Mouse (Mus musculus) brain, embryonic 14.5 days (tissue): ENCODE results near the gene A130010J15Rik. TPM values are rescaled to one million over a fixed set of nuclear protein-coding genes. Genes with fewer than 3 reads are reported as not detected.
A peak's percentile ranks its signal among the peaks of the same experiment; 100 is the strongest.

Experiments used
- DNase-seq: peaks from one replicate; pipeline ENCODE4 v3.0.0-alpha.2; 2011; ENCODE audit warnings: low read depth
- CTCF ChIP-seq: fragments of 200-500 bp; IDR thresholded peaks from 2 replicates; pipeline ENCODE4 v1.5.1; 2012; ENCODE audit warnings: inconsistent platforms, mild to moderate bottlenecking, moderate library complexity, borderline replicate concordance; ENCODE audit not compliant: insufficient read depth, insufficient read length; ENCODE audit errors: extremely low read depth
- POLR2A ChIP-seq: fragments of 200-500 bp; IDR thresholded peaks from 2 replicates; pipeline ENCODE4 v1.6.1; 2012; ENCODE audit warnings: mild to moderate bottlenecking, inconsistent platforms, borderline replicate concordance; ENCODE audit not compliant: poor library complexity, insufficient read depth, insufficient read length, severe bottlenecking; ENCODE audit errors: extremely low read depth
- polyA plus RNA-seq: library from polyadenylated mRNA; depleted of rRNA; stranded (reverse); fragments of >200 nt; gene quantifications from 2 replicates; pipeline ENCODE4 v1.2.3, GENCODE M21; 2012; rRNA removed

Gene A130010J15Rik
- polyA plus RNA-seq, result 7.6 and 7.9 TPM in 2 replicates

GRCm38 (mm10) chr1:193167746-193168145, at the start of gene A130010J15Rik:
Gene A130010J15Rik, plus strand, starts transcription at chr1:193168046.
- DNase-seq, result no peak
- TF ChIP-seq POLR2A, result no peak
- no peak for TF ChIP-seq CTCF

- TF ChIP-seq CTCF (no peak), POLR2A (no peak)
- no peak for DNase-seq
These were observed 45.1 kb upstream of the A130010J15Rik start for GRCm38 (mm10) chr1:193122793-193123192.

GRCm38 (mm10) chr1:193123290-193123689, 44.6 kb upstream of the A130010J15Rik start:
- DNase-seq, result no peak
- TF ChIP-seq CTCF (no peak), POLR2A (no peak)

GRCm38 (mm10) chr1:193125835-193126234, 42.0 kb upstream of the A130010J15Rik start:
- TF ChIP-seq POLR2A (no peak), CTCF (peak; percentile 5; the same call in 1 of the 2 replicates)
- DNase-seq, result peak; percentile 54

GRCm38 (mm10) chr1:193128055-193128454, 39.8 kb upstream of the A130010J15Rik start:
- DNase-seq, result no peak
- no peak for TF ChIP-seq POLR2A
- no peak for TF ChIP-seq CTCF

GRCm38 (mm10) chr1:193129321-193129720, 38.5 kb upstream of the A130010J15Rik start:
- TF ChIP-seq CTCF (no peak), POLR2A (no peak)
- no peak for DNase-seq

- DNase-seq, result peak; percentile 99
- peak; percentile 99 for TF ChIP-seq CTCF
- peak; percentile 76; the same call in 1 of the 2 replicates for TF ChIP-seq POLR2A
These were observed 37.9 kb upstream of the A130010J15Rik start, which contains the start of gene Diexf for GRCm38 (mm10) chr1:193129786-193130455. Gene Diexf, minus strand, starts transcription at chr1:193130272.

- no peak for DNase-seq
- TF ChIP-seq CTCF, result no peak
- no peak for TF ChIP-seq POLR2A
These were observed 37.4 kb upstream of the A130010J15Rik start for GRCm38 (mm10) chr1:193130456-193130825.

- TF ChIP-seq CTCF (no peak), POLR2A (no peak)
- DNase-seq, result no peak
These were observed 37.0 kb upstream of the A130010J15Rik start for GRCm38 (mm10) chr1:193130839-193131238.

GRCm38 (mm10) chr1:193131311-193131948, 36.4 kb upstream of the A130010J15Rik start:
- no peak for DNase-seq
- no peak for TF ChIP-seq CTCF
- TF ChIP-seq POLR2A, result no peak

- DNase-seq, result no peak
These were observed 35.5 kb upstream of the A130010J15Rik start for GRCm38 (mm10) chr1:193132385-193132784.

GRCm38 (mm10) chr1:193133726-193134125, 34.1 kb upstream of the A130010J15Rik start:
- no peak for DNase-seq
- TF ChIP-seq CTCF (peak; percentile 15; the same call in 1 of the 2 replicates), POLR2A (no peak)

More at GRCm38 (mm10) chr1:193132385-193132784, 35.5 kb upstream of the A130010J15Rik start:
- TF ChIP-seq POLR2A, result no peak
